Mouse (Mus musculus) kidney, embryonic 14.5 days (tissue): ENCODE measurements around the gene Dennd1a. TPM values are rescaled to one million over a fixed set of nuclear protein-coding genes. Genes with fewer than 3 reads are reported as not detected.

Experiments
- ATAC-seq: fragments of 200-750 bp; cut with Nextera tagmentation; 2 replicates; pipeline ENCODE4 v1.8.0; 2017; ENCODE audit warnings: moderate number of reproducible peaks, mild to moderate bottlenecking, moderate TSS enrichment, moderate library complexity; ENCODE audit not compliant: low FRiP score, low TSS enrichment
- H3K27ac ChIP-seq: fragments of 300-500 bp; sonication (generic); 2 replicates; pipeline ENCODE4 v1.5.1; 2014; ENCODE audit warnings: low read depth, mild to moderate bottlenecking, low read length, moderate library complexity, mixed read lengths
- H3K27me3 ChIP-seq: fragments of 300-500 bp; sonication (generic); 2 replicates; pipeline ENCODE4 v1.6.1; 2014; ENCODE audit warnings: mild to moderate bottlenecking, low read length; ENCODE audit not compliant: control insufficient read depth, insufficient read depth
- H3K36me3 ChIP-seq: fragments of 300-500 bp; sonication (generic); 2 replicates; pipeline ENCODE4 v1.6.1; 2014; ENCODE audit warnings: low read length, mixed read lengths; ENCODE audit not compliant: control insufficient read depth, insufficient read depth
- H3K4me1 ChIP-seq: fragments of 300-500 bp; sonication (generic); 2 replicates; pipeline ENCODE4 v1.6.1; 2014; ENCODE audit warnings: low read length, mixed read lengths; ENCODE audit not compliant: control insufficient read depth, insufficient read depth
- H3K4me2 ChIP-seq: fragments of 300-500 bp; sonication (generic); replicated peaks from 2 replicates; pipeline ENCODE4 v1.6.1; 2014; ENCODE audit warnings: low read depth, mild to moderate bottlenecking, low read length
- H3K4me3 ChIP-seq: fragments of 300-500 bp; sonication (generic); 2 replicates; pipeline ENCODE4 v1.5.1; 2014; ENCODE audit warnings: mild to moderate bottlenecking, low read length
- H3K9ac ChIP-seq: fragments of 300-500 bp; sonication (generic); 2 replicates; pipeline ENCODE4 v1.6.1; 2014; ENCODE audit warnings: low read depth, mild to moderate bottlenecking, low read length, moderate library complexity
- H3K9me3 ChIP-seq: fragments of 300-500 bp; sonication (generic); 2 replicates; pipeline ENCODE4 v1.6.1; 2016; ENCODE audit warnings: low read length; ENCODE audit not compliant: control insufficient read depth
- WGBS: fragments of 180-500 bp; shearing (Covaris S2); extraction: QIAGEN DNeasy Blood & Tissue Kit; methylation state at CpG from one replicate; pipeline ENCODE4 v1.1.7; 2014; 5-methylcytosine and 5-hydroxymethylcytosine counted together
- polyA plus RNA-seq: library from polyadenylated mRNA; unstranded; fragments of >200 nt; fragmentation: Nextera tagmentation; extraction: Ambion mirVana; gene quantifications from 2 replicates; pipeline ENCODE4 v1.2.1, GENCODE M21; 2014

Gene Dennd1a
- polyA plus RNA-seq, 1 experiment from 2014 or later = 12.6 TPM

DNA sequence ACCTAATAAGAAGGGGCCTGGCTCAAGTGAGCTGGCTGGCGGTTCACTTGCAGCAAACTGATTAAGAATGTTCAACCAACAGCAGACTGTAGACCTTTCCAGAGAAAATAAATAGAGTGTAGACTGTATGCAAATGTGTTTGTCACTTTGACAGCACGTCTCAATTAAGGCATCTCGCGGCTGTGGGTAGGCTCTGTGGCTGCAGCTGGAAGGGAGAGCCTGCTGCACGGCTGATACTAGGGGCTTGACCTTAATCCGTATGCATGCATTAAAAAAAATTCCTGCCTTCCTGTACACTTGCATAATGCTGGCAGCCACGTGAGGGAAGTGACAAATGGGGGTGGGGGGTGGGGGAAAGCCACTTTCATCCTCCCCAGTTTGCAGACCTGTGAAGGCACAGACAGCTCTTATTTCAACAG, 445.0 kb downstream of the Dennd1a start:
- no peaks in the 10 kb centered on the region for H3K36me3 ChIP-seq
- H3K4me3 ChIP-seq = no peak overlapping the region
- no peak overlapping the region for H3K27ac ChIP-seq
- peaks cover 9% of the 10 kb centered on the region for H3K4me1 ChIP-seq
- ATAC-seq = peak; percentile 32; the same call in 1 of the 2 replicates
- H3K9ac ChIP-seq = no peak overlapping the region
- WGBS = 11% methylated on average over 7 of the region's 7 CpGs
- no peaks in the 10 kb centered on the region for H3K9me3 ChIP-seq
- H3K4me2 ChIP-seq = no peak overlapping the region
- no peaks in the 10 kb centered on the region for H3K27me3 ChIP-seq

DNA sequence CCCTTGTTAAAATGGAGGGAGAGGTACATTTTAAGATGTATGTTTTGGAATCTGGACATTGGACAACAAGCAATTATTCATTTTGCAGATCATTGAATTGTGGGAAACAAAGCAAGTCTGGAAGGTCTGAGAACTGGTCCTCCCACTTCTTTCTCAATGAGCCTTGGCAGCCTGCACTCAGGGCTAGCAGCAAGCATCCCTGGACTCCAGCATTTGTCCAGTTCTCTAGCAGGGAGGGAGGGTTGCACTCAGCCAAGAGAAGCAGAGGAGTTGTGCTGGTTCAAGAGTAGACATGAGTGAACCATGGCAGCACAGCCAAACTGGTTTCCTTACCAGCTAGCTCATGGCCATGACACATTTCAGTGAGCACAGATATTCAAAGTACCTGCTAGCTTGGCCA, 447.3 kb downstream of the Dennd1a start:
- Histone ChIP-seq H3K27me3 (no peaks in the 10 kb centered on the region), H3K4me2 (no peak overlapping the region), H3K36me3 (no peaks in the 10 kb centered on the region), H3K4me1 (peaks cover 9% of the 10 kb centered on the region), H3K27ac (no peak overlapping the region), H3K9me3 (no peaks in the 10 kb centered on the region), H3K9ac (no peak overlapping the region), H3K4me3 (no peak overlapping the region)
- no peak for ATAC-seq

DNA sequence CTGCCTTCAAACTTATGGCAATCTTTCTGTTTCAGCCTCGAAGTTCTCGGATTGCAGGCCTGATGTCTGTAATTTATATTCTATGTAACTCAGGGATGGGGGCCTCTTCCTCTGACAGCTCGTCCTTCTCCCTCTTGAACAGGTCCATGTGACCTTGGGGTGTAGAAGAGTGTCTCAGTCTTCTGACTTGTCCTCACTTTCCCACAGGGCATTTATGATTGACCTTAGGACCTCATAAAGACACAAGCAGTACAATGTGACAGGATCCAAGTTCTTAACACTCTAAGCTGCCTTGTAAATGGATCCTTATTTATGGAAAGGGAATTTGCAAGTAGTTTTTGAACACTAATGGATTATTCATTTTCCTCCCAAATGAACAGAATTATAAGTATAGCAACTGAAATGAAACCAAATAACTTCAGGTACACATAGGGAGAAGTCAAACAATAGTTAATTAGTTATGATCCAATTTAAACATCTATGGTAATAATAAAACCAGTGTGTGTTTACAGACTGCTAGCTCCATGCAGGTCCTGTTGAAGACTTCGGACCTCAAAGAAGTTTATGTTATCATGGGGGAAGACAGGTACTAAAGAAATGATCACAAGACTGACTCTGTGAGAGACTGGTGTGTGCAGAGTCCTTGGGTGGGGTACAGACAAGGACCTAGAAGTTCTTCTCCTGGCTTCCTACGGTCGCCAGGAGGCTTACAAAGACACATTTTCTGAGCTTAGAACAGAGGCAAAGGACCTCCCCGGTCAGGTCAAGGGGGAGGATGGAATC, 448.8 kb downstream of the Dennd1a start:
- Histone ChIP-seq H3K4me1 (peaks cover 9% of the 10 kb centered on the region), H3K27ac (no peak overlapping the region), H3K4me2 (no peak overlapping the region), H3K36me3 (no peaks in the 10 kb centered on the region), H3K4me3 (no peak overlapping the region), H3K27me3 (no peaks in the 10 kb centered on the region), H3K9me3 (no peaks in the 10 kb centered on the region), H3K9ac (no peak overlapping the region)
- no peak for ATAC-seq
- 80% methylated on average over 7 of the region's 7 CpGs for WGBS

DNA sequence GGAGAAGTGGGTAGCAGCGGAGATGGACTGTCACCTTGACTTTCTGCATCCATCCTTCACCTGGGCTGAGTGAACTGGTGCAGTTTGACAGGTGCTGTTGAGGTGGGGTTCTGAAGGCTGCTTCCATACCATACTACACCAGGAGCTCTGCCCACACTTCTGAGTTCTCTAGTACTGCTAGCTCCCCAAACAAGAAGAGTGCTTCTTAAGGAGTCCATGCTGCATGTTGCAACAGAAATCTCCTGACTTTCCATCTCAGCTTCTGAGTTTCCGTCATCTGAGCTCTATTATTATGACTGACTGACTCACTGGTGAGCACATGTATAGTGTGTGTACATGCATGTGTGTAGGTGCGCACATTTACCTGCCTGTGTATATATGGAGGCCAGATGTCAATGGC, 449.6 kb downstream of the Dennd1a start:
- no peak for ATAC-seq
- 93% methylated on average over 3 of the region's 3 CpGs for WGBS
- Histone ChIP-seq H3K36me3 (no peaks in the 10 kb centered on the region), H3K4me3 (no peak overlapping the region), H3K9me3 (no peaks in the 10 kb centered on the region), H3K27me3 (no peaks in the 10 kb centered on the region), H3K9ac (no peak overlapping the region), H3K27ac (no peak overlapping the region), H3K4me1 (peaks cover 6% of the 10 kb centered on the region), H3K4me2 (no peak overlapping the region)

DNA sequence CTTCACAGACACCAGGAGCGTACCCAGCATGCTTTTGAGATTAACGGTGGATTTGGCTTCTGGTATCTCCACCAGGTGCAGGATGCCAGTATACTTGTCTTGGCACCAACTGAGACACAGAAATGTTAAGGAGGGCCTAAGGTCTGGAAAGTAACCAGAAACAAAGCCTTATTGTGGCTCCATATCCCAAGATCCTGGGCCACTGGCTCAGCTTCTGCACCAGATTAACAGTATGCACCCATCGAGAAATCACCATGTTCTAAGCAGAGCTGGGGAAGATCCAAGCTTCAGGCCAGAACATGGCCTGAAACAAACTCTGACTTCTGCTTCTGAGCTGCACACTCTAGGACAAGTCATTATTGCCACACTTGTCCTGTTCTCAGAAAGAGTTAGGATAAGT, 450.3 kb downstream of the Dennd1a start:
- Histone ChIP-seq H3K27me3 (no peaks in the 10 kb centered on the region), H3K36me3 (no peaks in the 10 kb centered on the region), H3K9me3 (no peaks in the 10 kb centered on the region), H3K9ac (no peak overlapping the region), H3K4me1 (no peaks in the 10 kb centered on the region), H3K4me3 (no peak overlapping the region), H3K4me2 (no peak overlapping the region), H3K27ac (no peak overlapping the region)
- no peak for ATAC-seq
- WGBS = 94% methylated on average over 3 of the region's 3 CpGs

DNA sequence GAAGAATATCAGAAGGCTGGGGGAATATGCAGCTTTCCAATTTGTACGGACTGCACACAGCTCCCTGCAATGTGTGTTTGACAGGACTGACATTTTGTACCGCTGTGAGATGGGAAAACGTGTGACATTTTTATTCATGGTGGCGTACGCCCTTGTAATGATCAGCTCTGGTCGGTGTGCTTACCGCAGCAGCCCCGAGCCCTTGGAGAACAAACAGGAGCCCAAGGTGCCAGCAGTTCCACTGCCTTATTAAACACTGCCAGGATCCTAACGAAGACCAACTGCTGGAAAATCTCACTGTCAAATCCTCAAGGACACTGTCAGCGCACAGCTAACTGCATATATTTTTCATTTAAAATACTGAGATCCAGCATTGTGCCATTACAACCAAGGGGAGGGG, 454.9 kb downstream of the Dennd1a start:
- ATAC-seq = no peak
- no peak overlapping the region for H3K4me2 ChIP-seq
- H3K27ac ChIP-seq = no peak overlapping the region
- no peak overlapping the region for H3K4me3 ChIP-seq
- no peaks in the 10 kb centered on the region for H3K9me3 ChIP-seq
- 82% methylated on average over 10 of the region's 10 CpGs for WGBS
- no peaks in the 10 kb centered on the region for H3K36me3 ChIP-seq
- no peak overlapping the region for H3K9ac ChIP-seq
- H3K4me1 ChIP-seq = peaks cover 5% of the 10 kb centered on the region; the same call in 1 of the 2 replicates
- H3K27me3 ChIP-seq = no peaks in the 10 kb centered on the region

DNA sequence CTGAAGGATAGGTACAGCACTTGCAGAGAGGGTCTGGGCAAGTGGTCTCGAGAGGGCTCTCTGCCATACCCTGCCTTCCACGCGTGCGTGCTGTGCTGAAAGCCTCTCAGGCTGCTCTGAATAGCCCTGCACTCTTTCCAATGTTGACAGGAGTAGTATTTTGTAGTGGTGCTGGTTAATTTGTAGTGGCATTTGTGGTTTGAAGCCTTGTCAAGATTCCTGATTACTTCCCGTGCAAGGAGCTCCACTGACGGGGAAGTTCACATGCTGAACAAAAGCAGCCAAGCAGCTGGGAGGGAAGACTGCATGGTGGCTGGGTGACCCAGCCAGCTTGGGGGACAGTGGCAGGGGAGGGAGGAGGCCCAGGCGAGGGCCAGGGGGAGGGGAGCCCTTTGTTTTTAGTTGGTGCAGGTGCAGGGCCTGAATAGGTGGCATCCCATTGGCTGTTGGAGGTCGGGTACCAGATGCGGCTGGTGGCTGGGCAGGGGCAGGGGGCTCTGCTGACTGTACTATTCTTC, 457.4 kb downstream of the Dennd1a start:
- Histone ChIP-seq H3K4me1 (peaks cover 5% of the 10 kb centered on the region; the same call in 1 of the 2 replicates), H3K9ac (no peak overlapping the region), H3K27me3 (no peaks in the 10 kb centered on the region), H3K27ac (no peak overlapping the region), H3K4me2 (no peak overlapping the region), H3K4me3 (no peak overlapping the region), H3K9me3 (no peaks in the 10 kb centered on the region), H3K36me3 (no peaks in the 10 kb centered on the region)
- ATAC-seq = no peak
- whole genome bisulfite sequencing = 64% methylated on average over 8 of the region's 9 CpGs

DNA sequence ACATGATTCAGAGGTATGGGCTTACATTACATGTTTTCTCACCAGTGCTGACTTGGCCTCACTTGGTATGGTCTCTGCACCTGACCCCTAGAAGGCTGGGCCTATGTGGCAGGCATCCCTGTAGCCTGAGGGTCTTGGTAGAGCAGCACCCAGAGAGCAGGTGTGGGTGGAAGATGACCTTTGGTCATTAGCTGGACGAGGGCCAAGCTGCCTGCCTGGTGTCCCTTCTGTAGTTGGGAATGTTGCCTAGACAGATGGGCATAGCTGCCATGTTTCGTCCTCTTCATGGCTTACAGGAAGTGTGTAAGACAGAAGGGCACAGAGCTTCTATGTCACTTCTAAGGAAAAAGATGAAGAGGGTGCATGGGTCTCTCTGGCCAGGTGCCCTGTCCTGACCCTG, 463.4 kb downstream of the Dennd1a start:
- no peaks in the 10 kb centered on the region for H3K27me3 ChIP-seq
- WGBS = 85% methylated on average over 2 of the region's 2 CpGs
- H3K9ac ChIP-seq = no peak overlapping the region
- no peak overlapping the region for H3K27ac ChIP-seq
- H3K4me2 ChIP-seq = no peak overlapping the region
- no peaks in the 10 kb centered on the region for H3K36me3 ChIP-seq
- no peaks in the 10 kb centered on the region for H3K9me3 ChIP-seq
- H3K4me1 ChIP-seq = no peaks in the 10 kb centered on the region
- ATAC-seq = no peak
- no peak overlapping the region for H3K4me3 ChIP-seq

DNA sequence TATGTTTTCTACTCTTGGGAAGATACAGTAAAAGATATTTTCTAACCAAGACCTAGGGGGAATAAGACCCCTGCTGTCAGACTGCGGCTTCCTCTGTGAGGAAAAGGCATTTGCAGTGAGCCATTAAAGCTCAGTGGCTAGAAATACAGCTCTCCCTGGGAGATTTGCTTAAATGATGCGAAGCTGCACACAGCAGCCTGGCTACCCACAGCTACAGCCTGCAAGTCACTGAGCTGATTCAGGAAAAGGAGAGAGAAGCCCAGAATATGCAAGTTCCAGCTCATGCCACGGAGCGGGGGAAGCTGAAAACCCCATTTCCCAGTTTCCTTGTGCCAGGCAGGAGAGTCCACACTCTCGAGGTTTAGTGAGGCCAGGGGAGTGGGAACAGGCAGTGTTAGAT, 465.1 kb downstream of the Dennd1a start:
- no peak overlapping the region for H3K27ac ChIP-seq
- no peaks in the 10 kb centered on the region for H3K4me1 ChIP-seq
- no peaks in the 10 kb centered on the region for H3K27me3 ChIP-seq
- no peak overlapping the region for H3K4me2 ChIP-seq
- ATAC-seq = no peak
- H3K4me3 ChIP-seq = no peak overlapping the region
- WGBS = 71% methylated on average over 5 of the region's 5 CpGs
- H3K9me3 ChIP-seq = no peaks in the 10 kb centered on the region
- no peaks in the 10 kb centered on the region for H3K36me3 ChIP-seq
- H3K9ac ChIP-seq = no peak overlapping the region
